Mouse (Mus musculus): ENCODE results near the gene Tbc1d10a.

Gene Tbc1d10a

DNA sequence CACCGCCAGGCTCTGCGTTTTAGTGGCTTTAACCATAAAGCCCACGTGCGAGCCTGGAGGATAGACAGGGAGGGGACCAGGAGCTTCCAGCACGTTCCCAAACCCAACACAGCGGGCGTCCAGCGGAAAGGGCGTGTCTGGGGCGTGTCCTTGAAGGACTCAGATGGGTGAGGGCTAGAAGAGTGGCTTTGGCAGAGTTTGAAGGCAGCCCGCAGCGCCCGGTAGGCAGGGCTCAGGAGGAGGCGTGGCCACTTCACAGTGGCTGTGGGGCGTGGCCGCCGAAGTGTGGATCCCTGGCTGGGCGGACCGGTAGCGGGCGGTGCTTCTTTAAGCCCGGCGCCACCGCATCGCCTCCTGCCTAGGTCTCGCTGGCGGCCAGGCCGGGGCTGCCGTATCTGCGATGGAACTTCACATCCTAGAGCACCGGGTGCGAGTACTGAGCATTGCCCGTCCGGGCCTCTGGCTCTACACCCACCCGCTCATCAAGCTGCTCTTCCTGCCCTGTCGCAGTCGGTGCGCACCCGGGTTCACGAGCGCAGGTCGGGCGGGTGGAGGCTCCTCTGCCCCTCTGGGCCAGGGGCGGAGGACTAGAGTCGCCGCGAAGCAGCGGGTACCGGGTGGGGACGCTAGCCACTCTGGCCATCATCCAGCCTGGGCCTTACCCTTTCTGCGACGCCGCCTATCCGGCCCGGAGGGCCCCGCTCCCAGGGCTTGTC lies 31.5 kb downstream of the Tbc1d10a start, which contains the start of gene Castor1:
Gene Castor1 (plus strand): TSS at position 312 of the 716 bp plus-strand sequence.
- DNase-seq = peak; percentile 36 to 44

DNA sequence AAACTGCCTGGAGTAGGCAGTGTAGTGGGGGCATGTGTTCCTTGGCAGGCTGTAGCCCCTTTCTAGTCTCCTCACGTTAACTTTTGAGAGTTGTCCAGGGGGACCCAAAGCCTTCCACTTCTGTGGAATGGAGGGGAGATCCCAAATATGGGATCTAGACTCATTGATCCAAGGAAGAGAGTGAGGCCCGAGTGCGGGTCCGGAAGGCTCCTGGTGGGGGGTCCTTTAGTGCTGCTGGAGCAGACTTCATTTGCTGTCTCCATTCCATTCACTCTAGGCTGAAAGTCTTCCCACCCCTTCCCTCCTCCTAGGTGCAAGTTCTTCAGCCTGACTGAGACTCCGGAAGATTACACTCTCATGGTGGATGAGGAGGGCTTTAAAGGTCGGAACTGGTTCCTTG lies 32.0 kb downstream of the Tbc1d10a start:
- DNase-seq = no peak

DNA sequence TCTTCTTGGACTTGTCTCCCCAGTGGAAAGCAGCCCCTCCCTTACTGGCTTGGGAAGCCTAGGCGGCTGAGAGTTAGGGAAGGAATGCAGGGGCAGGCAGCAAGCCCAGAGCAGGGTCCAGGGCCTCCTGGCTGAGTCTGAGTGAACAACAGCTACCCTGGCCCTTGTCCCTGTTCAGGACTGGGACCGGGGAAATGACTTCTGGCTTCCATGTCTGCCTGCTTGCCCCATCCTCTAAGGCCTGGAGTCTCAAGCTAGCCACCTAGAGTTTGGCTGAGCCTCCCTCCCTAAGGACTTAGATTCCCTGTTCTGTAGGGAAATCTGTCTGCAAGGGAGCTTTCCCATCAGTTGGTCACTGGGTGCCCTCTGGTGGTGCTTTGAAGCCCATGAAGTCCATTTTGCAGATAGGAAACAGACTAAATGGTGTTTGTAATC lies 32.7 kb downstream of the Tbc1d10a start:
- peak; percentile 70 to 73 for DNase-seq

DNA sequence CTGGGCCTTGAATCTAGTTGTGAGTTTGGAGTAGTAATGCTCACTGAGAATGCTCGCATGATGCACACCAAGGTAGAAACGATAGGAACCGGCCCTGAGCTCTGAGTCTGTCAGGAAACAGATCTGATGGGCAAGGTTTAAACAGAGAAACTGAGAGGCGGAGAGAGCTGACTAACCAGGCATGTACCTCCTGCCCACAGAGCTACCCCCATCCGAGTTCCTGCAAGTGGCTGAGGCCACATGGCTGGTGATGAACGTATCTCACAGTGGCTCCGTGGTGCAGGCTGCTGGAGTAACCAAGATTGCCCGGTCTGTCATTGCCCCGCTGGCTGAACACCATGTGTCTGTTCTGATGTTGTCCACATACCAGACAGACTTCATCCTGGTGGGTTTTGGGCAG lies 33.3 kb downstream of the Tbc1d10a start:
- DNase-seq = no peak

DNA sequence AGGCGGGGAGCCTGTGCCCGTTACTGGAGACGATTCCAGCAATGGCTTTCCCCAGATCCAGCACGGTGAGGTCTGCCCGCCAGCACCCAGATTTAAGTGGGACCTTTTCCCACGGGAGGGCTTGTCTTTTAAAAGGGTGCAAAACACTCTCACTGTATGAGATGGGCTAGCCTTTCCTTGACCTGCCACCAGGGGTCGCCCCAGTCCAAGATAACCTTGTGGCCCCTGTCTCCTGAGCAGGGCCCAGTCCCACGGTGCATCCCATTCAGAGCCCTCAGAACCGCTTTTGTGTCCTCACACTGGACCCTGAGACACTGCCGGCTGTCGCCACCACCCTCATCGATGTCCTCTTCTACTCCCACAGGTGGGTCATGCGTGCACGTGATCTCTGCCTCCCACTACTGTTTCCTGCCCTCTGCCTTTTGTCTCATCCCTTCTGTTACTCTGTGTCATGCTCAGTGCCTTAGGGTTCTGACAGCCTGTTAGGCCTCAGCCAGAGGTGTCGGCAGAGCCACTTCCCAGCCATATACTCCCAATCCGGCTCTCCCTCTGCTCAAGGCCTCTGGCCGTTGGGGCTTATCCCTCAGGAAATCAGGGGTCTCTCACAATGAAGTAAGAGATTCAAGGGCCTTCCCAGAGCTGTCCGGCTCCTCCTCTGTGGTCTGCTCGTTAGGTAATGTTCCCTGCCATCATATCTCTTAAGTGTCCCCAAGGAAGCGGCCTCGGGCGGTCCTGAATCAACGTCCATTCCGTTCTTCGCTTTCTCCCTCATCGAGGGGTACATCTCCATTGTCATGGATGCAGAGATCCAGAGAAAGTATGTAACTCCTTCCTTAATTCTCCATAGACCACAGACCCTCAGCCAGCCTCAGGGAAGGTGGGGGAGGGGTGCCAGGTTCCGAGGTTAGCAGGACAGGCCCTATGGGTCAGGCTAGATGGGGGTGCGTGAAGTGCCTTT lies 34.1 kb downstream of the Tbc1d10a start:
- DNase-seq = peak; percentile 85 to 87

DNA sequence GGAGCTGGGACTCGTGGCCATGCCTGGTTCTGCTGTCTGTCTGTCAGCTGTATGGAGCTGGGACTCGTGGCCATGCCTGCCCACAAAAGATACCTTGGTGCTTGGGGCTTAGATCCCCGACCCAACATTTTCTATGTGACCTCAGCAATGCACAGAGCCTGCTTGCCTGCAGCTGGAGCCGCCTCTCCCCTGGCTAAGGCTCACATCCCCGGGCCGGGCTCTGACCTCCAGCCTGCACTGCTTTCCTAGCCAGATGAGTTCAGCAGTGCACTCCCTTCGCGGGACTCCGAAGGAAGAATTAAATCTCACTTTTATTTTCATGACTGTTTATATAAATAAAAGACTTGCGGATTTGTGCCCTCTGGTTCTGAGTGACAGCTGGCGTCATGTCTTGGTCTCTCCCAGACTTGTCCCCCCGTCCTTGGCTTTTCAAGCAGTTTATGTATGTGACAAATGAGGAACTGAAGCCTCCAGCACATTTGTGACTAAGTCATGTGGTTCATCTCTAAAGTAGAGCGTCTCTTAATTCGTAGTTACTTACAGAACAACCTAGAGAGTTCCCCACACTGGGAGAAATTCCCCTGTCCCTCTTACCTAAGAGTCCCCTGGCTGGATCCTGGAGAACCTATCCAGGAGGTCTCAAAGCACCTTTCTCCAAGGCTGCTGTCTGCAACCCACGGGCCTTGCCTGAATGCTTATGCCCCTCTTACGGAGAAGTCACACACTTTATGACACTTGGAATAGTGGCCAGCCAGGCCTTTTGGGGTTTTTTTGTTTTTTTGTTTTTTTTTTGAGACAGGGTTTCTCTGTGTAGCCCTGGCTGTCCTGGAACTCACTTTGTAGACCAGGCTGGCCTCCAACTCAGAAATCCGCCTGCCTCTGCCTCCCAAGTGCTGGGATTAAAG lies 35.7 kb downstream of the Tbc1d10a start:
- DNase-seq = no peak

DNA sequence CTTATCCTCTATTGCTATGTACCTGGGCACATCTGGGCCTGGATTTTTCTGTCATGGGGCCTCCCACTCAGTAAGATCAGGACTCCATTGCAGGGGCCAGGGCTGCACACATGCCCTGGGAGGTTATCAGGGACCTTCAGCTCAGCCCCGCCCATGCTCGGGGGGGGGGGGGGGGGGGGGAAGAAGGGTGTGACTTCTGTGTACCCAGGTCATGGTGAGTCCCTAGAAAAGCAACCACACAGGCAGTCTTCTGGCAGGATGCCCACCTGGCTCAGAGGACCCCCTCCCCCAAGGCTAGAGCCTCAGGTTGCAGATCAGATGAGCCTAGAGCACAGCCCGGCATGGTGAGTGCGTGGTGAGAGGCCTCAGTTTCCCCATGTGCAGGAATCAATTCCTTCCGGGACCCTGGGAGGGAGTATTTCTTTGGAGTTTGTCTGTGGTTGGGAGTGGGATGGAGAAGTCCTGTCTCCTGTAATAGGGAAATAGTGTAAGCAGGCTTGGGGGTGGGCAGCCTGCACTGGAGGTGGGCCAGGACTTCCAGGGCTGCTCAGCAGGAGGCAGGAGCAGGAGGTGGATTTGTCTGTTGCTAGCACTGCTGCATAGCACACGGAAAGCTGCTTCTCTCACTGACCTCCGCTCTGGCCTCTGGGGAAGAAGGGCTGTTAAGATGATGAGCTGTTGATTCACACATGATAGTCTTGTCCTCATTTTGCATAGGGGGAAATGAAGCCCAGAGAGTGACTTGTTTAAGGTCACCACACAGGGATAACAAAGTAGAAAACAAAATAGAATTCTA lies 37.0 kb downstream of the Tbc1d10a start:
- no peak for DNase-seq

DNA sequence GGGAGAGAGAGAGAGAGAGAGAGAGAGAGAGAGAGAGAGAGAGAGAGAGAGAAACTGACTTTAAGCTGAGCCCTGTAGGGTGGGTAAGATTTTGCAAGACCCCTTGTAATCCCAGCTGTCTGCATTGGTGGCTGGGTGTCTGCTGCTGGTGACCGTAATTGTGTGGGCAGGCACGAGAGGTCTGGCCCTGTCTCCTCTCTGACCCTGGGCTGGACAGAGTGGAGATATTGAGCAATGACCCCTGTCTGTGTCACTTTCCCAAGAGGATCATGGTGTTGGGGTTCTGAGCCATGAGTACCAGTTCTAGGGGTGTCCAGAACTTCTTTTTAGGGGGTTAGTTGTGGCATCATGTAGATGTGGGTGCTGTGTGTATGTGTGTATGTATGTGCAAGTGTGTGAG lies 37.6 kb downstream of the Tbc1d10a start:
- no peak for DNase-seq

DNA sequence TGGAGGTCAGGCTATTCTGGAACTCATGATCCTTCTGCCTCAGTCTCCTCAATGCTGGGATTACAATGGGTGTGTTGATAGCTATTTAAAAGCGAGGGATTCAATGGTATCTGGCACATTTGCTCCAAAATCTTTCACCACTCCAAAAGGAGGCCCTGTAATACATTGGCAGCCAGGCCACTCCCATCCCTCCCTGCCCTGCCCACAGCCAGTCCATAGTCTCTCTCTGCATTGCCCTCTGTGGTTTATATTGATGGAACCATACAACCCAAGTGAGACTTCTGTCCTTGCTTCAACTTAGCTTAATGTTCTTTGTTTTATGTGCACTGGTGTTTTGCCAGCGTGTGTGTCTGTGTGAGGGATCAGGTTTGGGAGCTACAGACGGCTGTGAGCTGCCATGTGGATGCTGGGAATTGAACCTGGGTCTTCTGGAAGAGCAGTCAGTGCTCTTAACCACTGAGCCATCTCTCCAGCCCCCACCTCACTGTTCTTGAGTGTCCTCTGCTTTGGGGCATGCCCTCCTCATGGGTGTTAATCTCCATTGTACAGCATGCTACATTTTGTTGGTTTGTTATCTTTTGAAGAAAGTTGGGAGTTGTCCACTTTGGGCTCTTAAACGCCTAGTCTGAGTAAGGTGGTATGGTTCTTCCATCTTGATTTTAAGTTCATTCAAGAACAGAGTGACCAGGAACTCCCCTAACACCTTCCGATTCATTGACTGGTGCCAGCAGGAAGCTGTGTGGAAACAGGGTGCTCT lies 40.2 kb downstream of the Tbc1d10a start:
- DNase-seq = no peak

DNA sequence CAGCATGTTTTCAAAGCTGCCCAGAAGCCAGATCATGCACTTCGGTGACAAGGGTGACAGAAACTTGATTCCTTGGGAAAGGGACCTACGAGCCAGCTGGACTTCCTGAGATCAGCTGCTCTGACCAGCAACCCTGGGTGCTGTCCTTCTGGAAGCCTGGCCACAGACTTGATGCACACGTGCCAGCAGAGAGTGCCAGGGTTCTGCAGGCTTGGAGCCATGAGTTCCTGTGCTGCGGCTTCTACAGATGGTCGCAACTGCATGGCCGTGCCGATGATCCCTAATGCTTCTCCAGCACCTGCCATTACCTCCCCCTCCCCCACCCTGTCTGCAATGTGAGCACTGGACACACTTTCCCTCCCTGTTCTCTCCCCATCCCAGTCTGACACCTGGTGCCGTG lies 41.9 kb downstream of the Tbc1d10a start:
- peak; percentile 81 to 86 for DNase-seq

DNA sequence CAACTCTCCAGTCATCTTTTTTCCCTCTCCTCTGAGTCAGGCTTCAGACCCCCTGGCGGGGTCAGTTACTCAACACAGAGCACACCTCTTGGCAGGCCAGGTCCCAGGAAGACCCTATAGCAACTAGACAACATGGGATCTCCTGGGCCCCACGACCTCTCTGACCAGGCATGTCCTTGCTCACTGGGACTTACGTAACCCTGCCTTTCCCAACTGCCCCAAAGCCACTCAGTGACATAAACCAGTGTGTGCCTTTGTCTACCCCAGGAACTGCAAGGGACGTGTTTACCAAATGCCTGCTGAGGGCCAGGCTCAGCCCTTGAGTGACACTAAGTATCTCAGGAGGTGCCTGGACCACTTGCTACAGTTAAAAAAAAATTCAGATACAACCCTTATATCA lies 43.3 kb downstream of the Tbc1d10a start:
- no peak for DNase-seq

DNA sequence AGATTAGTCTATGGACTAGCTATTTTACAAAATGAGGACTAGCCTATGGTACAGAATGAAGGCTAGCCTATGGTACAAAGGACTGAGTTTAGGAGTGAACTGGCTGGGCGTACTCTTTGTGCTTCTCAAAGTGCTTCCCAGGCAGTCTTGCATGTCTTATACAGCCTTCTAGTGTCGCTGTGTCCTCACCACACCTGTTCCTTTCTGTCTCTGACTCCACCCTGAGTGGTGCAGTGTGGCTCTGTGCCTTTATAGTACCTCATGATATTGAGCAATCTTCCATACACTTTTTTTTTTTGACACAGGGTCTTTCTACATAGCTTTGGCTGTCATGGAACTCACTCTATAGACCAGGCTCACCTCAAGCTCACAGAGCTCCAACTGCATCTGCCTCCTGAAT lies 44.8 kb downstream of the Tbc1d10a start:
- DNase-seq = no peak

DNA sequence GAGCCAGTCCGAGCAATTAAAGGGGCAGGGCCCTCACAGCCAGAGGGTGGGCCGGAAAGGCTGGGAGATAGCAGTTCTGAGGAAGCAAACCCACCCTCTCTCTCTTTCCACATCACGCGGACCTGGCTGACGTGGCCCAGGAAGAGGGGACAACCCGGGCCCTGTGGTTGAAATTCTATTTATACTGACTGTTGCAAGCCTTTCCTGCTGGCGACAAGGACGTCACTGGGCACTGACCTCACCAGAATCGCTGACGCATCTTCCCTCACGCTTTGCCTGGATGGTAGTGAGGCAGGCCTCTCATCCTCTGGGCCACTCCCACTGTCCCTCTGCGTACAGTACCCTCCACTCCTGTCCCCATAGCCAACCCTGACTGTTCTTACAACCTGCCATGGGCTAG lies 46.1 kb downstream of the Tbc1d10a start:
- no peak for DNase-seq

DNA sequence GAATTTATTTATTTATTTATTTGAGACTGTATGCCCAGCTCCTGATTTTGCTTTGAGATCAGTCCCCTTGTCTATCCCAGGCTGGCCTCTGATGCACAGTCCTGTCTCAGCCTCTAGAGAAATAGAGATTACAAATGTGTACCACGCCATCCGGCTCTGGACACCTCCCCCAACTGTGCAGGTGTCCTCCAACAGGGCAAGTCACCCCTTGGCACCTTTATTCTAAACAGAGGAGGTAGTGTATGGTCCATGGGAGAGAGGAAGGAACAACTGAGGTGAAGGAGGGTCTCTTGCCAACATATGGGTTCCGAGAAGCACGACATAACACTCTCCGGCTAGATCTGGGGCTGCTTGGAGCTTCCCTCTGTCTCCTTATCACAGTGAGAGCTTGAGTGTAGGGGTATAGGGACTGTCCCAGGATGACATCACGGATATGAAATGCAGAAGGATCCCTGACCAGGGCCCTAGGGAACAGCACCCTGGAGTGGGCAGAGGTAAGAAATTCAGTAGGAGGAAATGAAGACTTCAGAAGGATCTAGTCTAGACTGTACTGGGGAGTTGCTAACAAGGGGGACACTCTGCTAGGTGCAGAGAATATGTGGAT lies 48.6 kb downstream of the Tbc1d10a start:
- no peak for DNase-seq

DNA sequence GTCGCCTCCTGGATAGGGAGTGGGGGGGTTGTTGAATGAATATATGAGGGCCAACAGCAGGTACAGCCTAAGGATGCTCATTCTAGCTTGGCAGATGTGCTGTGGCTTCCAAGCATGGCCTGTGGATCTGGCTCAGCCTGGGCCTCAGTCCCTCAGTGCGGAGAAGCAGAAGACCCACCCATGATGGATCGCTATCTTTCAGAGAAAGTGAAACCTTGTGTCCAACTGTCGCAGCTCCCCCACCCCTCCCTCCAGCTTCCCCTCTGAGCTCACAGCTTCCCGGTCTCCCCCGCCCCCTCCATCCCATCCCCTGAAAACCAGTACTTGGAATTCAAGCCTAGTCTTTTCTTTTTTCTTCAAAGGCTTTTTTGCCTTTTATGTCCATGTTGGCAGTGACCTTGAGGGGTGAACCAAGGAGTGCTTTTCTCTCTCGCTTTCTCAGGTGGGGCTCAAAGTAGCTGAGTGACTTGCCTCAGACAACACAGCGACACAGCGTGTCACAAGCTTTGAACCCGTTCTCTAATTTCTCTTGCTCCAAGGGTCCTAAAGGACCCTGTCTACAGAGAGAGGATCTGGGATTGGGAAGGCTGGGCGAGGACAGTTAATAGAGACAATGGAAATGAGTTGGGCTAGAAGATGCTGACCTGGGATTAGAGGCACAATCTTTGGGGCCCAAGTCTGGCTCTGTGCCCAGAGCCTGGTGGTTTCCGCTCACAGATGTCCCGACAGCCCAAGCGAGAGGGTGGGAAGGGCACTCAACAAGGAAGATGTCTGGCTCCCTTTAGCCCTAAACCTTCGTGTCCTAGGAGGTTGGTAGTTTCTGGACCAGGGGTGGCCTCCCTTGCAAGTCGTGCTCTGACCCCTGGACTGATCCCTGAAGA lies 49.3 kb downstream of the Tbc1d10a start, which contains the start of gene Osm:
Gene Osm (plus strand): TSS at position 756 of the 881 bp plus-strand sequence.
- no peak for DNase-seq

DNA sequence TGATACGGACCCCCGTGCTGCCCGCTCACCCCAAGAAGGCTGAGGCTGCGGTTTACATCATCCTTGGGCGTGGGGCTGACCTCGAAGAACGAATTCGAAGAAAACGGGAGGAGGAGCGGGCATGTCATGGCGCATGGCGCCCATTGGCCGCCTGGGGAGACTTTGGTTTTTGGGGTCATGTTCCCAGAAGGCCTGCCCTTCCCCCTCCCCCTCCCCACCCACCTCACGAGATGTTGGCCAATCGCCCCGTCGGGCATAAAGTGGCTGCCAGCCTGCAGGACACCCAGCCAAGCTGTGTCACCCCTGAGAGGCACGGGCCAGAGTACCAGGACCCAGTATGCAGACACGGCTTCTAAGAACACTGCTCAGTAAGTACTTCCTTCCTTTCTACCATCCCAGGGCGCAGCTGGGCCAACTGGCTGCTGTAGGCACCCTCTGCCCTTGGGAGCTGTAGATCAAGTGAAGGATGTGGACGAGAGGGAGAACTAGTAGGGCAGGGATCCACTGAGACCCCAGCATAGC lies 50.0 kb downstream of the Tbc1d10a start:
- DNase-seq = no peak

DNA sequence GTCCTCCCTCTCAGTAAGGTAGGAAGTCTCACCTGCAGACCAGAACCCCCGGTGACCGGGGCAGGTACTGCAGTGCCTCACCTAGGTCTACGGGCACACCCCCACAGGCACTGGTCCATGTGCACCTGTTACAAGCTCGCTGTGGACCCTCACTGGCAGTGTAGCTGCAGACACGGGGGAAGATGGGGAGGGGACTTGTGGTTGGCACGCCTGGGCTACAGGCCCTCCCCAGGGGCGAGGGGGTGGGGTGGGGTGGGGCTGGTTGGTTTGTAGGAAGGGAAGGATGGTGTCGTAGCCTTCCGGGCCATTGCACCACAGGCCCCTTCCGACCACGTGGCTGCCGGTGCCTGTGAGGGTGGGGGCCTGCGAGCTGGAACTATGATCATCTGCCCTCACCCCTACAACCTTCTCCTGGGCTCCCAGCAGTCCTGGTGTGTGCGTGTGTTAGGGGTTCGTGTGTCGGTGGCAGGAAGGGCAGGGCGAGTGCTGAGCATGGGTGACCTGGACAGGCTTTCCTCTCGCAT lies 50.9 kb downstream of the Tbc1d10a start:
- no peak for DNase-seq

DNA sequence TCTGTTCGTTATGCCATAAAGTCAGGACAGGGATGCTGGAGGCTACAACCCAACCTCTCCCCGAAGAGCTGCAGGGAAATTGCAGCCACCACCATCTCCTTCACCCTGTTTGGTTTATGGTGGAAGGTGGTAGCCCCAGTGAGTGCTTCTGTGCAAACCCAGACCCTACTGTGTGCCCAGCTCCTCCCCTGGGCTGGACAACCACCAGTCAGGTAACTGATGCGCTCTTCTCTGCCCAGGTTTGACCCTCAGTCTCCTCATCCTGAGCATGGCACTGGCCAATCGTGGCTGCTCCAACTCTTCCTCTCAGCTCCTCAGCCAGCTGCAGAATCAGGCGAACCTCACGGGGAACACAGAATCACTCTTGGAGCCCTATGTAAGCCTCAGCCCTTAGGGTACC lies 51.6 kb downstream of the Tbc1d10a start:
- no peak for DNase-seq

DNA sequence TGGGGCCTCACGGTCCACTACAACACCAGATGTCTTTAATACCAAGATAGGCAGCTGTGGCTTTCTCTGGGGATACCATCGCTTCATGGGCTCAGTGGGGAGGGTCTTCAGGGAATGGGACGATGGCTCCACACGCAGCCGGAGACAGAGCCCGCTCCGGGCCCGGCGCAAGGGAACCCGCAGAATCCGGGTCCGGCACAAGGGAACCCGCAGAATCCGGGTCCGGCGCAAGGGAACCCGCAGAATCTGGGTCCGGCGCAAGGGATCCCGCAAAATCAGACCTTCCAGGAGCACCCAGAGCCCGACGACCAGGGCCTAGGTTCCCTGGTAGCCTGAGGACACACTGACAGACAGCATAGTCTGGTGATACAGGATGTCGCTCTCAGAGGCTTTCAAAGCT lies 53.1 kb downstream of the Tbc1d10a start:
- no peak for DNase-seq
